In the genomic region with DNA sequence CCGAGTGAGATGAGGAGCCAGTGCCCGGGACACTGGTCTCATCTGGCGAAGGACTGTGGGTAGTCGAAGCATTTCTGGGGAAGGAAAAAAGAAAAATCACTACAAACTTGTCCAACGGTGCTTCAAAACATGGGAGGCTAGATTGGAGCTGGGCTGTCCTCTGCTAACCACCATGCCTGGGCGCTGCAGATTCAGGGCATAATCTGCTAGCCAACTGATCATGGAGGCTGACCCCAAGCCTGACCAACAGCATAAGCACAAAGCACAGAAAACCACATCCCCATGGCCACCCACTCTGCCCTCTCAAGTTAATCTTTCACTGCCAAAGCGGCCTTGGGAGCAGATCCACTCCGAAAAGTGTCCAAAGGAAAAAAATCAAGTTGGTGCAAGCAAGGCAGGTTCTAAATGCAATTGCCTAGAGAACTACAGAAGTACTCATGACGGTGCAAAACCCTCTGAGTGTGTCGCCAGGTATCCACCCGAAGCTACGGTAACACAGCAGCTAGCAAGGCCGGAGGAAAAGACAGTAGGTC, we compare ENCODE assay signal across 8 mouse cellular contexts. TPM values are rescaled to one million over a fixed set of nuclear protein-coding genes. Genes with fewer than 3 reads are reported as not detected.
DNase-seq lines count a peak whose midpoint lies in the region; ATAC-seq and TF ChIP-seq lines count a peak whose summit lies in the region.

No protein-coding gene starts in this region.

- H3K27ac ChIP-seq in heart, embryonic 10.5 days = peak overlapping the region; percentile 99
- H3K27ac ChIP-seq in embryonic facial prominence, embryonic 15.5 days (replicated peaks) = peak overlapping the region; percentile 95
- H3K27ac ChIP-seq in hindbrain, embryonic 16.5 days (ENCODE audit: low read depth, low read length) = peak overlapping the region; percentile 95
- peak overlapping the region; percentile 100 for H3K27ac ChIP-seq in liver, adult 2 months (replicated peaks; ENCODE audit: insufficient read depth, low read depth, low read length)
- H3K27ac ChIP-seq in neural tube, embryonic 12.5 days = peak overlapping the region; percentile 86; the same call in 1 of the 2 replicates

- H3K9ac ChIP-seq in embryonic facial prominence, embryonic 15.5 days = peak overlapping the region; percentile 89
- H3K9ac ChIP-seq in hindbrain, embryonic 16.5 days (ENCODE audit: low read depth, low read length) = peak overlapping the region; percentile 89
- peak overlapping the region; percentile 100 for H3K9ac ChIP-seq in liver, adult 2 months (ENCODE audit: low read depth, low read length)
- peak overlapping the region; percentile 93 for H3K9ac ChIP-seq in neural tube, embryonic 12.5 days

- no peak for TF ChIP-seq POLR2A in liver, adult 2 months (IDR thresholded peaks at IDR 0.05; ENCODE audit: extremely low read depth, insufficient read depth, low read length)

- peaks cover 18% of the 10 kb centered on the region for H3K4me1 ChIP-seq in heart, embryonic 10.5 days
- peaks cover 52% of the 10 kb centered on the region for H3K4me1 ChIP-seq in G1E (ENCODE audit: insufficient read depth, low read depth, low read length)
- peaks cover 33% of the 10 kb centered on the region for H3K4me1 ChIP-seq in embryonic facial prominence, embryonic 15.5 days
- H3K4me1 ChIP-seq in hindbrain, embryonic 16.5 days (ENCODE audit: control insufficient read depth, insufficient read depth, low read depth, low read length) = peaks cover 32% of the 10 kb centered on the region
- H3K4me1 ChIP-seq in liver, adult 2 months (ENCODE audit: control insufficient read depth, insufficient read depth, low read length) = peaks cover 17% of the 10 kb centered on the region
- H3K4me1 ChIP-seq in neural tube, embryonic 12.5 days = peaks cover 24% of the 10 kb centered on the region

- no peaks in the 10 kb centered on the region for H3K9me3 ChIP-seq in heart, embryonic 10.5 days
- no peaks in the 10 kb centered on the region for H3K9me3 ChIP-seq in G1E (replicated peaks)
- H3K9me3 ChIP-seq in embryonic facial prominence, embryonic 15.5 days (replicated peaks) = no peaks in the 10 kb centered on the region; the same call in 1 of the 2 replicates
- no peaks in the 10 kb centered on the region; the same call in 1 of the 2 replicates for H3K9me3 ChIP-seq in hindbrain, embryonic 16.5 days (ENCODE audit: control insufficient read depth, low read length)
- H3K9me3 ChIP-seq in neural tube, embryonic 12.5 days = no peaks in the 10 kb centered on the region

- WGBS in heart, embryonic 10.5 days = 1% methylated on average over 13 of the region's 13 CpGs
- WGBS in embryonic facial prominence, embryonic 15.5 days = 0% methylated on average over 13 of the region's 13 CpGs
- WGBS in hindbrain, embryonic 16.5 days = 1% methylated on average over 13 of the region's 13 CpGs
- 2% methylated on average over 13 of the region's 13 CpGs for WGBS in liver, adult 2 months
- 1% methylated on average over 13 of the region's 13 CpGs for WGBS in neural tube, embryonic 12.5 days

- H3K27me3 ChIP-seq in heart, embryonic 10.5 days (ENCODE audit: insufficient read depth, poor library complexity, severe bottlenecking) = no peaks in the 10 kb centered on the region
- H3K27me3 ChIP-seq in G1E (ENCODE audit: insufficient read depth, low read length) = no peaks in the 10 kb centered on the region
- H3K27me3 ChIP-seq in embryonic facial prominence, embryonic 15.5 days = no peaks in the 10 kb centered on the region
- no peaks in the 10 kb centered on the region for H3K27me3 ChIP-seq in hindbrain, embryonic 16.5 days (replicated peaks; ENCODE audit: control insufficient read depth, insufficient read depth, low read length)
- H3K27me3 ChIP-seq in liver, adult 2 months (ENCODE audit: control insufficient read depth, insufficient read depth, low read length) = no peaks in the 10 kb centered on the region
- H3K27me3 ChIP-seq in neural tube, embryonic 12.5 days (replicated peaks) = no peaks in the 10 kb centered on the region

- no peak for ATAC-seq in G1E (ENCODE audit: extremely low read depth, insufficient number of reproducible peaks, low FRiP score, poor library complexity, severe bottlenecking)
- ATAC-seq in embryonic facial prominence, embryonic 15.5 days (ENCODE audit: insufficient number of reproducible peaks, low FRiP score, low TSS enrichment, low read depth) = no peak
- ATAC-seq in hindbrain, embryonic 16.5 days = no peak
- ATAC-seq in neural tube, embryonic 12.5 days (ENCODE audit: low FRiP score, low read depth) = no peak

- no peak for DNase-seq in heart, embryonic 10.5 days (ENCODE audit: low spot score)
- DNase-seq in heart, adult 8-10 months (ENCODE audit: low spot score) = no peak
- DNase-seq in G1E (ENCODE audit: low spot score) = no peak
- peak; percentile 83 for DNase-seq in liver, adult 2 months (ENCODE audit: extremely low read depth, low read depth, low spot score)
- no peak for DNase-seq in urinary bladder, postnatal 14 days (ENCODE audit: low spot score)

- peaks cover 21% of the 10 kb centered on the region; the same call in 1 of the 2 replicates for H3K79me2 ChIP-seq in liver, adult 2 months (ENCODE audit: control insufficient read depth, insufficient read depth, low read length)

- H3K4me3 ChIP-seq in heart, embryonic 10.5 days = peak overlapping the region; percentile 93
- H3K4me3 ChIP-seq in G1E (ENCODE audit: low read depth, low read length) = peak overlapping the region; percentile 91
- H3K4me3 ChIP-seq in embryonic facial prominence, embryonic 15.5 days (replicated peaks) = peak overlapping the region; percentile 96
- peak overlapping the region; percentile 89 for H3K4me3 ChIP-seq in hindbrain, embryonic 16.5 days (ENCODE audit: low read length)
- H3K4me3 ChIP-seq in liver, adult 2 months (ENCODE audit: insufficient read depth, low read depth, low read length) = peak overlapping the region; percentile 99
- H3K4me3 ChIP-seq in neural tube, embryonic 12.5 days = peak overlapping the region; percentile 89

- peaks cover 61% of the 10 kb centered on the region for H3K36me3 ChIP-seq in heart, embryonic 10.5 days
- H3K36me3 ChIP-seq in G1E (replicated peaks) = peaks cover 62% of the 10 kb centered on the region
- H3K36me3 ChIP-seq in embryonic facial prominence, embryonic 15.5 days = peaks cover 42% of the 10 kb centered on the region
- H3K36me3 ChIP-seq in hindbrain, embryonic 16.5 days (ENCODE audit: control insufficient read depth, insufficient read depth, low read length) = peaks cover 27% of the 10 kb centered on the region
- H3K36me3 ChIP-seq in liver, adult 2 months (ENCODE audit: control insufficient read depth, insufficient read depth, low read length) = peaks cover 49% of the 10 kb centered on the region
- peaks cover 39% of the 10 kb centered on the region for H3K36me3 ChIP-seq in neural tube, embryonic 12.5 days

- peak overlapping the region; percentile 72 for H3K4me2 ChIP-seq in embryonic facial prominence, embryonic 15.5 days (replicated peaks)
- H3K4me2 ChIP-seq in hindbrain, embryonic 16.5 days (ENCODE audit: low read length) = peak overlapping the region; percentile 90
- peak overlapping the region; percentile 84 for H3K4me2 ChIP-seq in neural tube, embryonic 12.5 days (replicated peaks)

- no peak for TF ChIP-seq CTCF in G1E (IDR thresholded peaks at IDR 0.05; ENCODE audit: low read depth, low read length)
- TF ChIP-seq CTCF in liver, adult 2 months (IDR thresholded peaks at IDR 0.05; ENCODE audit: low read depth, low read length) = no peak

RNA-seq across cellular contexts. Expression of a gene that starts 1.0 kb away (rescaled TPM):
- polyA plus RNA-seq in heart, embryonic 10.5 days (2016; fragmentation: Nextera tagmentation; extraction: Ambion mirVana) = 474 and 598 TPM in 2 replicates
- 100 to 1,000 TPM; 149 to 184 (median 172) TPM for total RNA-seq in heart, adult 8-10 months (2022)
- total RNA-seq in G1E (2014; fragmentation: Nextera tagmentation) (166 and 187 TPM in 2 replicates), G1E (2017) (638 and 797 TPM in 2 replicates)
- polyA plus RNA-seq in G1E (2012) = 121 and 163 TPM in 2 replicates
- polyA plus RNA-seq in embryonic facial prominence, embryonic 15.5 days (2015; fragmentation: Nextera tagmentation; extraction: Ambion mirVana) = 292 and 314 TPM in 2 replicates
- 223 and 242 TPM in 2 replicates for polyA plus RNA-seq in hindbrain, embryonic 16.5 days (2015; fragmentation: Nextera tagmentation; extraction: Ambion mirVana)
- total RNA-seq in liver, adult 2 months (2014; rRNA removed) = 194 and 259 TPM in 2 replicates
- 29.5 and 41.5 TPM in 2 replicates for polyA plus RNA-seq in liver, adult 2 months (2012; rRNA removed)
- polyA plus RNA-seq in neural tube, embryonic 12.5 days (2016; fragmentation: Nextera tagmentation; extraction: Ambion mirVana) = 329 and 346 TPM in 2 replicates

RNA-seq across cellular contexts. Expression of a gene that starts 1.1 kb away (rescaled TPM):
- 650 and 681 TPM in 2 replicates for polyA plus RNA-seq in heart, embryonic 10.5 days (2016; fragmentation: Nextera tagmentation; extraction: Ambion mirVana)
- total RNA-seq in heart, adult 8-10 months (2022) = 100 to 1,000 TPM; 360 to 382 (median 373) TPM
- total RNA-seq in G1E (2014; fragmentation: Nextera tagmentation) = 273 and 291 TPM in 2 replicates
- total RNA-seq in G1E (2017) = 690 and 812 TPM in 2 replicates
- polyA plus RNA-seq in G1E (2012) = 89.2 and 116 TPM in 2 replicates
- polyA plus RNA-seq in embryonic facial prominence, embryonic 15.5 days (2015; fragmentation: Nextera tagmentation; extraction: Ambion mirVana) = 298 and 303 TPM in 2 replicates
- polyA plus RNA-seq in hindbrain, embryonic 16.5 days (2015; fragmentation: Nextera tagmentation; extraction: Ambion mirVana) = 284 and 285 TPM in 2 replicates
- total RNA-seq in liver, adult 2 months (2014; rRNA removed) = 262 and 301 TPM in 2 replicates
- 52.3 and 59.2 TPM in 2 replicates for polyA plus RNA-seq in liver, adult 2 months (2012; rRNA removed)
- 338 TPM in 2 replicates for polyA plus RNA-seq in neural tube, embryonic 12.5 days (2016; fragmentation: Nextera tagmentation; extraction: Ambion mirVana)

RNA-seq across cellular contexts. Expression of a gene that starts 34.4 kb away (rescaled TPM):
- 24.1 and 26.6 TPM in 2 replicates for polyA plus RNA-seq in heart, embryonic 10.5 days (2016; fragmentation: Nextera tagmentation; extraction: Ambion mirVana)
- 10 to 100 TPM; 46.6 to 58.8 (median 51.8) TPM for total RNA-seq in heart, adult 8-10 months (2022)
- total RNA-seq in G1E (2014; fragmentation: Nextera tagmentation) (29.8 and 50.3 TPM in 2 replicates), G1E (2017) (36.2 and 48.2 TPM in 2 replicates)
- polyA plus RNA-seq in G1E (2012) = 3.6 and 4.7 TPM in 2 replicates
- polyA plus RNA-seq in embryonic facial prominence, embryonic 15.5 days (2015; fragmentation: Nextera tagmentation; extraction: Ambion mirVana) = 18.4 and 18.9 TPM in 2 replicates
- 27.0 and 28.9 TPM in 2 replicates for polyA plus RNA-seq in hindbrain, embryonic 16.5 days (2015; fragmentation: Nextera tagmentation; extraction: Ambion mirVana)
- 43.4 and 63.2 TPM in 2 replicates for total RNA-seq in liver, adult 2 months (2014; rRNA removed)
- 6.3 and 7.8 TPM in 2 replicates for polyA plus RNA-seq in liver, adult 2 months (2012; rRNA removed)
- polyA plus RNA-seq in neural tube, embryonic 12.5 days (2016; fragmentation: Nextera tagmentation; extraction: Ambion mirVana) = 30.4 and 31.5 TPM in 2 replicates

RNA-seq across cellular contexts. Expression of a gene that starts 44.1 kb away (rescaled TPM):
- 101 and 112 TPM in 2 replicates for polyA plus RNA-seq in heart, embryonic 10.5 days (2016; fragmentation: Nextera tagmentation; extraction: Ambion mirVana)
- total RNA-seq in heart, adult 8-10 months (2022) = 10 to 100 TPM; 28.0 to 33.3 (median 28.8) TPM
- 65.2 and 69.4 TPM in 2 replicates for total RNA-seq in G1E (2014; fragmentation: Nextera tagmentation)
- 98.7 and 124 TPM in 2 replicates for total RNA-seq in G1E (2017)
- 7.7 TPM in 2 replicates for polyA plus RNA-seq in G1E (2012)
- polyA plus RNA-seq in embryonic facial prominence, embryonic 15.5 days (2015; fragmentation: Nextera tagmentation; extraction: Ambion mirVana) = 126 and 134 TPM in 2 replicates
- 158 and 160 TPM in 2 replicates for polyA plus RNA-seq in hindbrain, embryonic 16.5 days (2015; fragmentation: Nextera tagmentation; extraction: Ambion mirVana)
- 25.7 and 27.8 TPM in 2 replicates for total RNA-seq in liver, adult 2 months (2014; rRNA removed)
- polyA plus RNA-seq in liver, adult 2 months (2012; rRNA removed) = 5.6 and 6.1 TPM in 2 replicates
- 158 and 165 TPM in 2 replicates for polyA plus RNA-seq in neural tube, embryonic 12.5 days (2016; fragmentation: Nextera tagmentation; extraction: Ambion mirVana)

RNA-seq across cellular contexts. Expression of a gene that starts 59.7 kb away (rescaled TPM):
- polyA plus RNA-seq in heart, embryonic 10.5 days (2016; fragmentation: Nextera tagmentation; extraction: Ambion mirVana) = 192 and 232 TPM in 2 replicates
- 10 to 100 TPM; 64.1 to 82.3 (median 73.5) TPM for total RNA-seq in heart, adult 8-10 months (2022)
- total RNA-seq in G1E (2014; fragmentation: Nextera tagmentation) (522 and 578 TPM in 2 replicates), G1E (2017) (670 and 758 TPM in 2 replicates)
- 31.8 and 35.3 TPM in 2 replicates for polyA plus RNA-seq in G1E (2012)
- 270 and 288 TPM in 2 replicates for polyA plus RNA-seq in embryonic facial prominence, embryonic 15.5 days (2015; fragmentation: Nextera tagmentation; extraction: Ambion mirVana)
- polyA plus RNA-seq in hindbrain, embryonic 16.5 days (2015; fragmentation: Nextera tagmentation; extraction: Ambion mirVana) = 251 and 284 TPM in 2 replicates
- total RNA-seq in liver, adult 2 months (2014; rRNA removed) = 73.8 and 89.0 TPM in 2 replicates
- polyA plus RNA-seq in liver, adult 2 months (2012; rRNA removed) = 11.0 and 13.6 TPM in 2 replicates
- polyA plus RNA-seq in neural tube, embryonic 12.5 days (2016; fragmentation: Nextera tagmentation; extraction: Ambion mirVana) = 321 and 327 TPM in 2 replicates
